Mouse (Mus musculus): ENCODE data around the gene Rfpl4. TPM values are rescaled to one million over a fixed set of nuclear protein-coding genes. Genes with fewer than 3 reads are reported as not detected.

Gene Rfpl4
- total and polyA plus RNA-seq, 2 experiments from 2014 or later, result not detected

- H3K9ac ChIP-seq (replicated peaks; ENCODE audit: low read depth, low read length), result no peak overlapping the region
- peaks cover 42% of the 10 kb centered on the region for H3K36me3 ChIP-seq (replicated peaks; ENCODE audit: control insufficient read depth, insufficient read depth, low read length)
- no peaks in the 10 kb centered on the region for H3K9me3 ChIP-seq (replicated peaks; ENCODE audit: control insufficient read depth, low read length)
- H3K4me1 ChIP-seq (ENCODE audit: control insufficient read depth, insufficient read depth), result peaks cover 4% of the 10 kb centered on the region
- 84% methylated on average over 5 of the region's 5 CpGs for WGBS
- no peak overlapping the region for H3K4me2 ChIP-seq (ENCODE audit: low read depth, low read length)
- H3K27ac ChIP-seq (ENCODE audit: low read depth), result no peak overlapping the region
- no peak for ATAC-seq (ENCODE audit: insufficient read depth, low read depth)
- no peaks in the 10 kb centered on the region for H3K27me3 ChIP-seq (ENCODE audit: control insufficient read depth, insufficient read depth, low read length)
- DNase-seq (ENCODE audit: low spot score), result no peak
- no peak overlapping the region for H3K4me3 ChIP-seq (ENCODE audit: low read depth, low read length)
- TF ChIP-seq CTCF (IDR thresholded peaks at IDR 0.05; ENCODE audit: low read depth), result no peak
- no peak for TF ChIP-seq EP300 (IDR thresholded peaks at IDR 0.05; ENCODE audit: low read depth)
Measured at GRCm38 (mm10) chr7:5086921-5087440, 29.8 kb downstream of the Rfpl4 start.

DNA sequence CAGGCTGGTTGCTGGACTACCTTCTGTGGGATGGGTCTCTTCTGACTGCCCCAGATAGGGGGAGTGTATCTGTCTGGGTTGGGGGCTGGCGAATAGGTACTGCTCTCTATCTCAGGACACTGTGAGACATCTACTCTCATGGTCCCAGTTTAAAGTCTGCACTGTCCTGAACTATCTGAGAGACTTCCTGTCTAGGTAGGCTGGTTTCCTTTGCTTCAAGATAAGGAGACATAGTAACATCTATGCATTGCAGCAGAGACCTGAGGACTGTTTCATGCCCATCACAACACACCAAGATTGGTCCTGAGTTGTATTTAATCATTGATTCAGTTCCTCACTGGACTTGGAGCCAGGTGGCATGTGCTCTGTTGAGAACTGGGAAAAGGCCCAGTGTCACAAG lies 31.2 kb downstream of the Rfpl4 start:
- Histone ChIP-seq H3K9ac (replicated peaks; ENCODE audit: low read depth, low read length) (no peak overlapping the region), H3K36me3 (replicated peaks; ENCODE audit: control insufficient read depth, insufficient read depth, low read length) (peaks cover 37% of the 10 kb centered on the region), H3K4me2 (ENCODE audit: low read depth, low read length) (no peak overlapping the region), H3K4me1 (ENCODE audit: control insufficient read depth, insufficient read depth) (peaks cover 16% of the 10 kb centered on the region), H3K9me3 (replicated peaks; ENCODE audit: control insufficient read depth, low read length) (no peaks in the 10 kb centered on the region), H3K27me3 (ENCODE audit: control insufficient read depth, insufficient read depth, low read length) (no peaks in the 10 kb centered on the region), H3K27ac (ENCODE audit: low read depth) (no peak overlapping the region), H3K4me3 (ENCODE audit: low read depth, low read length) (no peak overlapping the region)
- ATAC-seq (ENCODE audit: insufficient read depth, low read depth), result no peak
- TF ChIP-seq CTCF (IDR thresholded peaks at IDR 0.05; ENCODE audit: low read depth) (no peak), EP300 (IDR thresholded peaks at IDR 0.05; ENCODE audit: low read depth) (no peak)
- DNase-seq (ENCODE audit: low spot score), result no peak
- 82% methylated on average over 1 of the region's 1 CpGs for WGBS

DNA sequence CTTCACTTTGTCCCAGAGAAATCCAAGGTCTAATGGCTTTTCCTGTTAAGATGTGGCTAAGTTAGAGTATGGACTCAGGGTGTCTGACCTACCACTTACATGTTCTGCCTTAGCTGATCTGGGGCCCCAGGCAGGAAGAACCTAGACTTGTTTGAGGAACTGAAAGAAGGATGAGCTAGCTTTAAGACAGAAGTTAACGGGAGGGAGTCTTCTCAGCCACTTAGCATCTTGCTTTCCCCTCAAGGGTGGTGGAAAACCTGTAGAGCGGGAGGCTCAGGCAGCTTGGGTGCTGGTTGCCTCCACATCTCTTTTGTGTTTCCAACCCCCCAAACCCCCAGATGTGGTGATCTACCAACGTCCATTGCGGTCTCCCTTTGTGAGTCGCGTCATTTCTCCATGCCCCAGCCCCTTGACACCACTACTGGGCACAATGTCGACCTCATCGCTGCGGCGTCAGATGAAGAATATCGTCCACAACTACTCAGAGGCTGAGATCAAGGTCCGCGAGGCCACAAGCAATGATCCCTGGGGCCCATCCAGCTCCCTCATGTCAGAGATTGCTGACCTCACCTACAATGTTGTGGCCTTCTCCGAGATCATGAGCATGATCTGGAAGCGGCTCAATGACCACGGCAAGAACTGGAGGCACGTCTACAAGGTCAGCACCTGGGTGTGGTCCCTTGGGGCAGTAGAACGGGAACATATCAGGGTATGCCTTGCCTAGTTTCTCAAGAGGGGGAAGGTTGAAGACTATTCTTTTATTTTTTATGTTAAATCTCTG lies 33.2 kb downstream of the Rfpl4 start:
- H3K27ac ChIP-seq (ENCODE audit: low read depth), result no peak overlapping the region
- peaks cover 16% of the 10 kb centered on the region for H3K4me1 ChIP-seq (ENCODE audit: control insufficient read depth, insufficient read depth)
- peaks cover 29% of the 10 kb centered on the region for H3K36me3 ChIP-seq (replicated peaks; ENCODE audit: control insufficient read depth, insufficient read depth, low read length)
- no peak overlapping the region for H3K9ac ChIP-seq (replicated peaks; ENCODE audit: low read depth, low read length)
- no peak overlapping the region for H3K4me2 ChIP-seq (ENCODE audit: low read depth, low read length)
- 88% methylated on average over 18 of the region's 18 CpGs for WGBS
- no peak overlapping the region for H3K4me3 ChIP-seq (ENCODE audit: low read depth, low read length)
- H3K9me3 ChIP-seq (replicated peaks; ENCODE audit: control insufficient read depth, low read length), result no peaks in the 10 kb centered on the region
- H3K27me3 ChIP-seq (ENCODE audit: control insufficient read depth, insufficient read depth, low read length), result no peaks in the 10 kb centered on the region
- no peak for TF ChIP-seq CTCF (IDR thresholded peaks at IDR 0.05; ENCODE audit: low read depth)
- TF ChIP-seq EP300 (IDR thresholded peaks at IDR 0.05; ENCODE audit: low read depth), result no peak
- no peak for ATAC-seq (ENCODE audit: insufficient read depth, low read depth)
- DNase-seq (ENCODE audit: low spot score), result no peak

- peak overlapping the region; percentile 80 for H3K4me2 ChIP-seq (ENCODE audit: low read depth, low read length)
- no peak for ATAC-seq (ENCODE audit: insufficient read depth, low read depth)
Measured at GRCm38 (mm10) chr7:5081939-5082338, 34.8 kb downstream of the Rfpl4 start.

GRCm38 (mm10) chr7:5081241-5081640 lies 35.5 kb downstream of the Rfpl4 start:
- no peak for TF ChIP-seq CTCF (IDR thresholded peaks at IDR 0.05; ENCODE audit: low read depth)
- no peak for TF ChIP-seq EP300 (IDR thresholded peaks at IDR 0.05; ENCODE audit: low read depth)
- no peaks in the 10 kb centered on the region for H3K9me3 ChIP-seq (replicated peaks; ENCODE audit: control insufficient read depth, low read length)
- peak overlapping the region; percentile 92 for H3K4me3 ChIP-seq (ENCODE audit: low read depth, low read length)
- peak overlapping the region; percentile 97 for H3K27ac ChIP-seq (ENCODE audit: low read depth)
- H3K36me3 ChIP-seq (replicated peaks; ENCODE audit: control insufficient read depth, insufficient read depth, low read length), result peaks cover 47% of the 10 kb centered on the region
- H3K27me3 ChIP-seq (ENCODE audit: control insufficient read depth, insufficient read depth, low read length), result no peaks in the 10 kb centered on the region
- 24% methylated on average over 6 of the region's 6 CpGs for WGBS
- H3K9ac ChIP-seq (replicated peaks; ENCODE audit: low read depth, low read length), result peak overlapping the region; percentile 95
- ATAC-seq (ENCODE audit: insufficient read depth, low read depth) (no peak), DNase-seq (ENCODE audit: low spot score) (no peak)
- H3K4me1 ChIP-seq (ENCODE audit: control insufficient read depth, insufficient read depth), result peaks cover 16% of the 10 kb centered on the region
- peak overlapping the region; percentile 80 for H3K4me2 ChIP-seq (ENCODE audit: low read depth, low read length)

More at GRCm38 (mm10) chr7:5081939-5082338, 34.8 kb downstream of the Rfpl4 start:
- DNase-seq (ENCODE audit: low spot score), result no peak
- Histone ChIP-seq H3K9me3 (replicated peaks; ENCODE audit: control insufficient read depth, low read length) (no peaks in the 10 kb centered on the region), H3K4me1 (ENCODE audit: control insufficient read depth, insufficient read depth) (peaks cover 16% of the 10 kb centered on the region), H3K4me3 (ENCODE audit: low read depth, low read length) (no peak overlapping the region), H3K27ac (ENCODE audit: low read depth) (no peak overlapping the region), H3K27me3 (ENCODE audit: control insufficient read depth, insufficient read depth, low read length) (no peaks in the 10 kb centered on the region), H3K9ac (replicated peaks; ENCODE audit: low read depth, low read length) (no peak overlapping the region), H3K36me3 (replicated peaks; ENCODE audit: control insufficient read depth, insufficient read depth, low read length) (peaks cover 40% of the 10 kb centered on the region)
- TF ChIP-seq CTCF (IDR thresholded peaks at IDR 0.05; ENCODE audit: low read depth) (no peak), EP300 (IDR thresholded peaks at IDR 0.05; ENCODE audit: low read depth) (no peak)
- 95% methylated on average over 2 of the region's 2 CpGs for WGBS

Data from heart, postnatal 0 days (tissue).